Mouse (Mus musculus) mouse trophoblast stem cell (cell line): ENCODE measurements at regions not wholly inside any gene's neighbourhood (a gene's known extent, or its start where the extent isn't known, plus 50 kb on each side); places are given as distances from the start of the nearest gene placed in this dataset.
"Not testable (repeated sequence)": the region's sequence is repeated elsewhere in the genome, so short reads cannot be mapped to it uniquely, and the experiment has no call there.

ENCODE experiments used
- in situ Hi-C, 2 experiments: fragments of 300-500 bp; cut with MseI, MboI; formaldehyde crosslinking; loops; 2 replicates in 1 of 2; 3 replicates in 1 of 2; pipeline ENCODE4 v1.15.1; 2025

- in situ Hi-C loops, result no loop called here
Observed at GRCm38 (mm10) chr14:16079096-16079495, 170.0 kb upstream of the Ngly1 start.

GRCm38 (mm10) chr14:16087231-16087630, 161.8 kb upstream of the Ngly1 start:
- in situ Hi-C loops, result not testable (repeated sequence)

GRCm38 (mm10) chr14:16092391-16093132, 156.5 kb upstream of the Ngly1 start:
- in situ Hi-C loops, result no loop called here

- in situ Hi-C loops, result no loop called here
Observed at GRCm38 (mm10) chr14:16093133-16093505, 156.0 kb upstream of the Ngly1 start.

- in situ Hi-C loops, result no loop called here
Observed at GRCm38 (mm10) chr14:16109414-16109813, 139.7 kb upstream of the Ngly1 start.

- in situ Hi-C loops, result no loop called here
Observed at GRCm38 (mm10) chr14:16132672-16133071, 116.4 kb upstream of the Ngly1 start.

- in situ Hi-C loops, result no loop called here
Observed at GRCm38 (mm10) chr14:16133410-16133809, 115.7 kb upstream of the Ngly1 start.

- in situ Hi-C loops, result no loop called here
Observed at GRCm38 (mm10) chr14:16136187-16136586, 112.9 kb upstream of the Ngly1 start.

- in situ Hi-C loops, result no loop called here
Observed at GRCm38 (mm10) chr14:16144299-16144698, 104.8 kb upstream of the Ngly1 start.

GRCm38 (mm10) chr14:16146811-16147210, 102.3 kb upstream of the Ngly1 start:
- in situ Hi-C loops, result no loop called here

GRCm38 (mm10) chr14:16151815-16152214, 97.3 kb upstream of the Ngly1 start:
- in situ Hi-C loops, result no loop called here

- in situ Hi-C loops, result no loop called here
Observed at GRCm38 (mm10) chr14:16152702-16153101, 96.4 kb upstream of the Ngly1 start.

- in situ Hi-C loops, result no loop called here
Observed at GRCm38 (mm10) chr14:16155106-16155505, 94.0 kb upstream of the Ngly1 start.

GRCm38 (mm10) chr14:16170226-16170625, 78.9 kb upstream of the Ngly1 start:
- in situ Hi-C loops, result no loop called here

- in situ Hi-C loops, result no loop called here
Observed at GRCm38 (mm10) chr14:16172261-16172660, 76.8 kb upstream of the Ngly1 start.

GRCm38 (mm10) chr14:16173292-16173691, 75.8 kb upstream of the Ngly1 start:
- in situ Hi-C loops, result no loop called here

- in situ Hi-C loops, result loop anchor here (25.0 kb wide), 1 partner anchor 816 kb away; no protein-coding TSS in a partner anchor
Observed at GRCm38 (mm10) chr14:16178227-16178626, 70.9 kb upstream of the Ngly1 start.

GRCm38 (mm10) chr14:16181822-16182221, 67.3 kb upstream of the Ngly1 start:
- in situ Hi-C loops, result loop anchor here (25.0 kb wide), 1 partner anchor 820 kb away; no protein-coding TSS in a partner anchor

- in situ Hi-C loops, result loop anchor here (25.0 kb wide), 1 partner anchor 823 kb away; no protein-coding TSS in a partner anchor
Observed at GRCm38 (mm10) chr14:16185246-16185645, 63.8 kb upstream of the Ngly1 start.
